Mouse (Mus musculus) left cerebral cortex, adult 8-10 months (tissue): ENCODE data around the gene Ptk6. TPM values are rescaled to one million over a fixed set of nuclear protein-coding genes. Genes with fewer than 3 reads are reported as not detected.

ENCODE experiments used
- DNase-seq, 2 experiments: peaks; one replicate each; pipeline ENCODE4 v3.0.0; 2022; ENCODE audit warnings: low spot score in 2 of 2
- total RNA-seq, 4 experiments: library from RNA; stranded (reverse); gene quantifications; 2 replicates each; pipeline ENCODE4 v1.2.4; 2022

The Ptk6 gene
- total RNA-seq, 4 experiments from 2014 or later, result not detected

DNA sequence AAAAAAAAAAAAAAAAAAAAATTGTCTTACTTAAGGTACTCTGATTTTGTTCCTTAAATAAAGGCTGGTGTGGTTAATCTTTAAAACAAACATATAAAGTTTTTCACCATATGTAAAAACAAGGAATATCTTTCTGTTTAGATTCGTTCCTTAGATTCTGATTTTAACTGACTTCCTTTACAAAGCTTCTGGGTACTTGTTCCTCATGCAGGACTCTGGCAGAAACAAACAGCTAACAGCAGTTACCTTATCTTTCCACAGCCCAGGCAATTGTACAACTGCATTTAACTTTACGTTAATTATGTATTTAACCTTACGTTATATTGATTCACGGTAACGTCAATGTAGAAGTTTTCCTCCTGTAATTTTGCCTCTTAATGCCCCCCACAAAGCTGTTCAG is 36.1 kb downstream of the Ptk6 start:
- DNase-seq, result no peak

DNA sequence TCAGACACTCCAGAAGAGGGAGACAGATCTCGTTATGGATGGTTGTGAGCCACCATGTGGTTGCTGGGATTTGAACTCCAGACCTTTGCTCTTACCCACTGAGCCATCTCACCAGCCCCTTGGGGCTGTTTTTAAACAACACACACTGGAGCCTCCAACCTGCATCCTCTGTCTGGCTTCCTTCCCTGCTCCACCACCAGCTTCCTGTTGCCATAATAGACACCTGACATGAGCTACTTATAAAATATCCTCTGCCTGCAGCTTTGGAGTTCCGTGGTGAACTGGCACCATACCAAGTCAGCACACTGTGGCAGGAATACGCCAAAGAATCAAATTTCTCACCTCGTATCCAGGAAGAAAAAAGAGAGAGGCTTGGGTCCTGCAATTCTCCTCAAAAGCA is 41.8 kb downstream of the Ptk6 start:
- DNase-seq, result no peak

DNA sequence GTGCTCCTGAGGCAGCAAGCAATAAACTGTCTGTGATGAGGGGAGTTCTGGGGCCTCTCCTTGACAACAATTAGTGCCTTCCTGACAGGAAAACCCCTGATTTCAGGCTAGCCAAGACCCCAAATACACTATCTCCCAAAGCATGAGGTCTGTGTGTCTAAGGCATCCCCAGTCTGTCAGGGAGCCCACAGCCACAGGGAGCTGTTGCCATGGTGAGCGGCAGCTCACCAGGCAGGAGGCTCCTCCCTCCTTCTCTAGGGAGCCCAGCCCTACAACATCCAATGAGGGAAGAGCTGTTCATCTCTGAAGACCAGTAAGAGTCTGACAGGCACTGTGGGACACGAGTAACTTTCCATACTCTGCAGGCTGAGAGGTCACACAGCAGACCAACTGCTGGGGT is 42.8 kb downstream of the Ptk6 start:
- peak in 1 of 2 experiments; percentile 81 for DNase-seq

DNA sequence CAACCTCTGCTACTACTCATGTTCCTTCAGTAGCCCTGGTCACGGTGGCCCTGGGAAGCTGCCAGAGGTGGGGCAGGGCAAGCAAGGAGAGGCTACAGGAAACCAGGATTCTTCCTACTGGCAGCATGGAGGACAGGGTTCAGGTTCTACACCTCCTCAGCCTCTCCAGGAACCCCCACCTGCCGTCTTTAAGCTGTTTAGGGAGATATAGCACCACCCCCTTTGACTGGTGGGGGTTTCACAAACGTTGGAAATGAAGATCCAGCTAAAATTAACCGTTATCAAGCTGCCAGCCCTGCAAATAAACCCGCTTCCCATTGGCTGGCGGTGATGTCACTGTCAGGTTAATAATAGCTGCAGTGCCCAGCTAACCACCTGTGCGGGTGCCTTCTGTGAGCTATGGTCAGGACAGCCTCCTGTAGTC is 43.5 kb downstream of the Ptk6 start:
- DNase-seq, result peak in 1 of 2 experiments; percentile 90

DNA sequence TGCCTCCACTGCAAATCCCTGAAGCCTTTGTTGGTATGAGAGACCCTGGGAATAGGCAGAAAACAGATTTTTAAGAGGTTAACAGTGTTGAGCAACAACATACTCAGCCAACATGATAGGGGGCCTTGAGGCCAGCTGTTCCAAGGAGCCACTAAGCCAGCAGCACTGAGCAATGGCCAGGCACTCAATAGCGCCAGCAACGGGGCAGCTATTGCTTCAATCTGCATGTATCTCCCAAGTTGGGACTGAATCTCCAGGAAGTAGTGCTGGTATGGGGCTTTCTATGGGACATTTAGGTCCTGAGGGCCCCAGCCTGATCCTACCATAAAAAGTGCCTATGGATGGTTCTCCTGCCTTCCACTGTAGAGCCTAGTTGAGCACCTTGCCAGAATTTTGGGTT is 44.1 kb downstream of the Ptk6 start:
- DNase-seq, result no peak

DNA sequence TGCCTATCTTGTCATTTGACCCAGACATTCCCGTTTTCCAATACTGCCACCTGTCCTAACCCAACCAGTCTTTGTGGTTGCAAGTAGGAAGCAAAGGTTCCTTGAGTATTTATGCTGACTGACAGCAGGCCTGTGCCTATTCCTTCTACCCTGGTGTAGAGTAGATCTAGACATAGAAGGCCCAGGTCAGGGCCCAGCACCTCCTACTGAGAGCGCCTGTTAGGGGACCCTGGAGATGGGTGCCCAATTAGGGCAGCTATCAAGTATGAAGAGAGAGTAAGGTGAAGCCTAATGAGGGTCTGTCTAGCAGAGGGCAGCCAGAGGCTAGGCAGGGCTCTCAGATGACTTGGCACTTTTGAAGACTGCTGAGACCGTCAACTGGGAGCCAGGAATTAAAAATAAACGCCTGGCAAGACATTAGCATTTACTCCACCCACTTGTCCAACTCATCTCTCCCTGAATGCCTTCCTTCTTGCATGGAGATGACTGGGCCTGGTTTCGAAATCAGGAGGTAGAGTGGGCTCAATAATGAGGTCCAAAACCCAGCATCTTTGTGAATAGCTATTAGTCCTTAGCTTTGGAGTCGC is 44.8 kb downstream of the Ptk6 start:
- no peak for DNase-seq

DNA sequence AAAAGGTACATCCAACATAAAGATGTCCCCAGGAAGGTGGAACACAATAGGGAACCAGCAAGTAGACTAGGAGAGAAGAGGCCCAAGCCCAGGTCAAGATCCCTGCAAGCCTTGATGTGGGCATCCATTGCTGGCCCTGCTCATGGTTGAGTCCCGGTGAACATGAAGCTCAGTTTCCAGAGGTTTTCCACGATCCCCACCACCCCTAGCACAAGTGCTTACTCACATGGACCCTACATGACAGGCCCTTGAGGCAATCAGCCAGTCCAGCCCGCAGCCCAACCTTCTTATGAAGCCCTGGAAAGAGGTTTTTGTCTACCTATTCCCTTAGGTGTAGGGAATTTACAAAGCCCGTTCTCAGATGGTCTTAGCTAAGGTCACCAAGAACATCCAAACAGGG is 45.4 kb downstream of the Ptk6 start:
- no peak for DNase-seq

DNA sequence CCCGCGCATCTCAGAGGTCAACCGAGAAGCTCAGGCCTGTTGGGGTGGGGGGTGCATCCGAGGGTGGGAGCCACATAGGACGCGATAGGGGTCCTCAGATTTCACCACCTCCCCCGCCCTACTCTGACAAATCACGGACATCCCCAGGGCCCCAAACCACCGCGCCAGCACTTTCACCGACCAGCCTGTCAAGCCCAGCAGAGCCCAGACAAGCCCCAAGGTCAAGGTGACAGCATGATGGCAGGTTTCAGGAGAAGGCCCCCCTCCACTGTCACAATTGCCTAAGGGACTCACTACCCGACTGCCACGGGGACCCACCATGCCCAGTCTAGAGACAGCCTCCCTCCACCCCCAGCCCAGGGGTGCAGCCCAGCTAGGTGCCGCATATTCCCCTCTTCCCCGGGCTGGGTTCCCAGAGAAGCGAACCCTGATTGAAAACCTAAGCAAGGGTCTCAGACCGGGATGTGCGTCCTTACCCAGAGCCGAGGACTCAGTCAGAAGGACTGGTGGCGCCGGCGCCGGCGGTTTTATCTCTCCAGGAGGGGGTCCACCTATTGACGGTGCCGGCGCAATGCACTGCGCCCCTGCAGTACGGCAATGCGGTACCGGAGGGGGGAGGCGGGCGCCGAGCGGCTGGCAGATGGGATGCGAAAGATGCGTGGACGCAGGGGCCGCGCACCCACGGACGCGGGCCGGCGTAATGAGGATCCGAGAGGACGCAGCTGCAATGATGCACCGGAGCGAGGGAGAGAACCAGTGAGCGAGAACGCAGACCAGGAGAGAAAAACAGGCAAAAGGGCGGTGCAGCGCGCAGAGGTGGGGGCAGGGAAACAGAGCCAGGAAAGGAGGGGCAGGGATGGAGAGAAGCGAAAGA is 46.1 kb downstream of the Ptk6 start, which contains the start of gene Eef1a2:
Gene Eef1a2, minus strand, starts transcription at position 767 of the 874 bp plus-strand sequence.
- DNase-seq, result peak in 1 of 2 experiments; percentile 91

DNA sequence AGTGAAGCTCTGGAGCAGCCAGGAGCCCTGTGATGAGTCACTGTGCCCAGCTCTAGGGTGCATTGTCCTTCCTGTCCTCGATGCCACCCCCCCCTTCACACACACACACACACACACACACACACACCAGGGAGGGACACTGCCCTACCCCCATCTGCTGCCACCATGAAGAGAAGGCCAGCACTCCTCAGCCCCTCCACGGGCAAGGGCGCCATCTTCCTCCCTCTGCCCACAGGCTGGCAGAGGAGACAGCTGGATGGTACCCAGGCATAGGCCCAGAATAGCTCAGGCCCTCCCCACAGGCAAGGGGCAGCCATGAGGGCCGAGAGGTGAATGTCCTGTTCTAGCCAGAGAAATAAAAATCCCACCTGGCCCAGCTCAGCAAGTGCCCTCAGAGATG is 46.8 kb downstream of the Ptk6 start:
- DNase-seq, result no peak

DNA sequence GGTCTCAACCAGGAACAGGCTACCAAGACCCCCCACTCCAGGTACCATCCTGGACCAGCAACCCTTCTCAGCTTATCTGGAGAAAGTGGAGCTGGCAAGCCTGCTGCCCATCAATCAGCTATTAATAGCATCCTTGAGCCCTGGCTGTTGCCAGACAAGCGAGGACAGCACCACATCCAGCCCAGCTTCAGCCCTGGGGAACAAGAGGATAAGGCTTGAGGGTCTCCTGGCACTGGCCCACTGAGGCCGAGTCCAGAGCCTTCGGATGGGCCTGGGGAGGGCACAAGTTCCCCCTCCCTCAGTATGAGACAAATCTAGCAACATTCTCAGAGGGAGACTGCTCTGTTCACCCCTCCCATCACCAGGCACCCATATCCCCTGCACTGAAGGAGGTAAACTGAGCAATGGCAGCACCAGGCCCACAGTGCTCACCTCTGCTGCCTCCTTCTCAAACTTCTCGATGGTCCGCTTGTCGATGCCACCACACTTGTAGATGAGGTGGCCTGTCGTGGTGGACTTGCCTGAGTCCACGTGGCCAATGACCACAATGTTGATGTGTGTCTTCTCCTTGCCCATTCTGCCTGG is 47.7 kb downstream of the Ptk6 start:
- DNase-seq, result no peak

DNA sequence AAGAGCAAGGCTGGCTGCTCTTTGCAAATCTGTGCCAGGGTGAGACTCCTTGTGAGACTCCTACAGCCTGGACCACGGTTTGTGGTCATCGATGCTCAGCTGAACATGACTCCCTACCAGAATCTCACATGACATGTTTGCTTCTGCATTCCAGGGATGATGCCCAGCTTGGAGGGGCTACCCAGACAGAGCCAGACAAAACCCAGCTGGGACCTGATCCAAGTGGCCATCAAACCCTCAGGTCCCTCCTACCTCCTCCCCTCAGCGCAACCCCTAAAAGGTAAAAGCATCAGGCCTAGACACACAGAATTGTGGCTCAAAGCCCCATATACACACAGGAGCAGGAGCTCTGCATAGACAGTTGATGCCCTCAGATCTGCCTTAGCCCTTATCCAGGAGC is 48.2 kb downstream of the Ptk6 start:
- no peak for DNase-seq

DNA sequence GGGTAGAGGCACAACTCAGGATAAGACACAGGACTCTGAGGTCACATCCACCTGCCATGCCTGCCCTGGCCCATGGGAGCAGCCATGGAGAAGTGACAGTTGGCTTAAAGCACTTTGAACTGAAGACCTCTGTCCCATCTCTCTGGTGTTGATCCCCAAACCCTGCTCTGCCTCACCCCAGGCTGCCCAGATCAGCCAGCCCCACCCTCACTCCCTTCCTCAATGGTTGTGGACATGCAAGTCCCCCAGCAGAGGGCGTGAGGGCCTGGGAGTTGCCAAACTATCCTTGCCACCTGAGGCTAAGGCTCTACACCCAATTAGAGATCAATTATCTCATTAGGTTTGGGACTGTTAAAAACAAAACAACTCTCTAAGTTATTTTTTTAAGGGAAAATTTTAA is 48.8 kb downstream of the Ptk6 start:
- DNase-seq, result no peak

DNA sequence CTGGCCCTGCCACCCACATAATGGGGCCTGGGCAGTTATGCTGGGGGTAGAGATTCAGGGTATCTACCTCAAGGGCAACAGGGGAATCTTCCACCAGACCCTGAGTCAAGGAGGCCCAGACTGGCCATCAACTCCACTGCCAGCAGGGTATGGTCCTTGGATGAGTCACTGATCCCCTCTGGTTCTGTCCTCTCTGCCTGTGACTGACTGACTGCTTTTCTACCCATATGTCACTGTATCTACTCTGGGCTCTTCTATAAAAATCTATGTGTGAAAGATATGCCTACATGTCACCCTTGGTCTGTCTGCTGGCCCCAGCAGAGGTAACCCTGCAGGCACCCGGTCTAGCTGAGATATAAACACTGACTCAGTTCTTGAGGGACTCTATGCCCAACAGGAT is 49.5 kb downstream of the Ptk6 start:
- DNase-seq, result no peak

DNA sequence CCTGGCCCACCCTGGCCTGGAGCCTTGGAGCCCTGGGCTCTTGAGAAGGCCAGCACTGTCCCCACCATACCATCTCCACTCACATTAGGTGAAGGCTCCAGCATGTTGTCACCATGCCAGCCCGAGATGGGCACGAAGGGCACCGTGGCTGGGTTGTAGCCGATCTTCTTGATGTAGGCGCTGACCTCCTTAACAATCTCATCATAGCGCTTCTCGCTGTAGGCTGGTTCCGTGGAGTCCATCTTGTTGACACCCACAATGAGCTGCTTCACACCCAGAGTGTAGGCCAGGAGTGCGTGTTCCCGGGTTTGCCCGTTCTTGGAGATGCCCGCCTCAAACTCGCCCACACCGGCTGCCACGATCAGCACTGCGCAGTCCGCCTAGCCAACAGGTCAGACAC is 49.9 kb downstream of the Ptk6 start:
- no peak for DNase-seq

DNA sequence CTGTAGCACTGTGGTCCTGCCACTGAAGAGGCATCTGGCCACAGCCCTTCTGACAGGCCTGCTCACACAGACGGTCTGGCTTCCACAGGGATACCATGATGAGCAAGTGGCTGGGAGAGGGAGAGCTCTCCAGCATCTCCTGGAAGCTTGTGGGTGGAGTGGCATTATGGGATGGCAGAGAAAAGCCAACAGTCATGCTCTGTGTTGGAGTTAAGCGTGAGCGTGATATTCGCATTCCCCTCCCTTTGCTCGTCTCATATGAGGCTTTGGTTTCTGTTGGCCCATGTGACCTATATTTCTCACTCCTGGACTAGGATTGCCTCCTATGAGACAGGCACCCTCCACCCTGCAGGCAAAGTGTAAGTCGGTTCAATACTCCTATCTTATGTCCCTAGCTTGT is 52.3 kb downstream of the Ptk6 start:
- no peak for DNase-seq

DNA sequence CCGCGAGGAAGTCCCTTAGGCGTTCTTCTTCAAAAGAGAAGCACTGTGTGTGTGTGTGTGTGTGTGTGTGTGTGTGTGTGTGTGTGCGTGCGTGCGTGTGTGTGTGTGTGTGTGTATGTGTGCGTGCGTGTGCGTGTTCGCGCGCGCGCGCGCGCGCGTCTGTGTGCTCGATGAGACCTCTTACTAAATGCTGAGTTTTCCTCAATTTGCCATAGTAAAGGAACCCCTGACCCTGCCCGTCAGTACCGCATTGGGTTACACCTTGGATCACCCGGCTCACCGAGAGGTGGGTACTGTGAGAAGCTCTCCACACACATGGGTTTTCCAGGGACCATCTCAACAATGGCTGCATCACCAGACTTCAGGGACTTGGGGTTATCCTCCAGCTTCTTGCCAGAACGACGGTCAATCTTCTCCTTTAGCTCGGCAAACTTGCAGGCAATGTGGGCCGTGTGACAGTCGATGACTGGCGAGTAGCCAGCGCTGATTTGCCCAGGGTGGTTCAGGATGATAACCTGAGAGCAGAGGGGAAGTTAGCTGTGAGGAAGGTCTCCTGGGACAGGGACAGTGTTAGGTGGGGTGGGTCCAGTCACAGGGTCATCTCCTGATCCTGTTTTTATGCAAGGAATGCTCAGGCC is 54.2 kb downstream of the Ptk6 start:
- no peak for DNase-seq

DNA sequence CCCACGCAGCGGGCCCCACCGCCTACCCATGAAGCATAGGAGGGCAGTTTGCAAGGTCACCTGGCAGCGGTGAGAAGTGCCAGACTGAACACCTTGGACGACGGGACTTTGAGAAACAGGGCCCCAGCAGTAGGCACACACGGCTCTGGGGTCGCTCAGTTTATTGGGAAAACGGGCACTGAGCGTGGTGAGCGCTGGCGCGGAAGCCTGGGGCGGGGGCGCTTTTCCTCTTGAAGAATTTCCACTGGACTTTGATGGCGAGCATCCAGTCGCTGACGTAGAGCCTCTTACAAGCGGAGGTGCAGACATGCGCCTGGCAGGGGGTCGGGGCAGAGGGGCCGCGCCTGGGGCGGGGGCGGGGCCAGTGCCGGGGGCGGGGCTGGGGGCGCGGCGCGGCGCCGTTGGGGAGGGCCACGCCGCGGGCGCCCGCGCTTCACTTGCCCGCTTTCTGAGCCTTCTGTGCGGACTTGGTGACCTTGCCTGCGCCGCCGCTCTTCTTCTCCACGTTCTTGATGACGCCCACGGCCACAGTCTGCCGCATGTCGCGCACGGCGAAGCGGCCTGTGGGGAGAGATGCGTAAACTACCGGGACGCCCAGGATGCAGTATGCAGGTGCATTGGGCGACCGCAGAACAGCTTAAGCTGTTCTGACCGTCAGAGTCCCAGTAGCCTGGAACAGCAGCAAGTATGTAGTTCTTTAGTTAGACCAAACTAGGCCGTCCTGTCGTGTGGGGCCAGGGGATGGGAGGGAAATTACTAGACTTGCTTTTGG is 54.9 kb downstream of the Ptk6 start:
- peak in 1 of 2 experiments; percentile 12 for DNase-seq

DNA sequence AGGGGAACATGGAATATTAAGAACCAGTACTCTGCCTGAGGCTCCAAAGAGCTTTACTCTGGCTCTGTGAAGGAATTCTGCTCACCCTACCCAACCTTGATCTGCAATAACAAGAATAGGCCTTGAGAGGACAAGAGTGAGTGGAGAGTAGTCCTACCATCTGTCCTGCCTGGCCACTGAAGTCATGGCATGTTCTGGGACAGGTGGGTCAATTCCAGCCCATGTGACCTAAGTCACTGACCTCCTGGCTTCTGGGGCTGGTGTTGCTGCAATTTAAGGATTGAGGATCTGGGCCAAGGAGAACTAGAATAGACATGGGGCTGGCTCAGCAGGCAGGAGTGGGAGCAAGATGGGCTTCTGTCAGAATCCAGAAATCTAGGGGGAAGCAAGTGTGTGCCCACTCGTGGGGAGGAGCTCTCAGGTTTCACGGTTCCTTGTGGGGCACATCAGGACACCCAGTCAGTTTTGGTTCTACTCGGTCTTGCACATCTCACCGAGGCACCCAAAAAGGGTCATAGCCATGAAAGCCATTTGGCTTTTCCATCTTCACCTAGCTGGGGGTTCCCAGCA is 55.5 kb downstream of the Ptk6 start:
- DNase-seq, result no peak

DNA sequence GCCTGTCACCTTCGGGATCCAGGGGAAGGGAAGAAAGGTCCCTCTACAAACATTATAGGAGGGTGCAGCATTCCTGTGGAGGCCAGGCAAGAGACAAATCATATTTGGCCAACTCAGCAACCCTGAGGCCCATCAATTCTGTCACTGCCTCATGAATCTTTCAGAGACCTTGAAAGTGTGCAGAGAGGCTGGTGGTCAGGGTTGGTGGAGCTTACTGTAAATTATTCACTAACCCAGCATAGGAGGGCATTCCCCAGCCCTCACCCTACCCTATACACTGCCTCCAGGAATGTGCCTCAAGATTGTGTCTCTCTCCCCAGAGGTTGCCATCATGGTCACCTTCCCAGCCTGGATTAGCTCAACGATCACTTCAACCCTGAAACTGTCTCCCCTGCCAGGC is 57.9 kb downstream of the Ptk6 start:
- no peak for DNase-seq
